Mouse (Mus musculus) lung, adult 2 months (tissue): ENCODE measurements around the gene Tmem25. TPM values are rescaled to one million over a fixed set of nuclear protein-coding genes. Genes with fewer than 3 reads are reported as not detected.

Source experiments
- DNase-seq: peaks from one replicate; pipeline ENCODE4 v3.0.0; 2022
- H3K4me1 ChIP-seq: fragments of 200-500 bp; 2 replicates; pipeline ENCODE4 v1.6.1; 2011; ENCODE audit warnings: low read length; ENCODE audit not compliant: control insufficient read depth, insufficient read depth
- H3K4me3 ChIP-seq: fragments of 200-500 bp; replicated peaks from 2 replicates; pipeline ENCODE3; 2011; ENCODE audit warnings: low read depth, mild to moderate bottlenecking, control low read depth, low read length; ENCODE audit errors: extremely low read depth
- CTCF ChIP-seq: fragments of 200-500 bp; IDR thresholded peaks from 2 replicates; pipeline ENCODE4 v1.5.1; 2011; ENCODE audit warnings: mild to moderate bottlenecking, low read length, control low read depth; ENCODE audit not compliant: insufficient read depth
- POLR2A ChIP-seq: fragments of 200-500 bp; IDR thresholded peaks from 2 replicates; pipeline ENCODE4 v1.6.1; 2011; ENCODE audit warnings: low read depth, mild to moderate bottlenecking, control low read depth, low read length, borderline replicate concordance; ENCODE audit errors: extremely low read depth
- WGBS: fragments of 180-500 bp; shearing (Covaris S2); methylation state at CpG from one replicate; pipeline ENCODE4 v1.1.7; 2018; 5-methylcytosine and 5-hydroxymethylcytosine counted together
- polyA plus RNA-seq: library from polyadenylated mRNA; depleted of rRNA; stranded (reverse); fragments of >200 nt; gene quantifications from 2 replicates; pipeline ENCODE4 v1.2.3, GENCODE M21; 2012; rRNA removed

Tmem25 gene
- polyA plus RNA-seq, result 3.7 and 5.1 TPM in 2 replicates

- Histone ChIP-seq H3K4me1 (no peaks in the 10 kb centered on the region), H3K4me3 (peak within 1 kb of the TSS; percentile 73)
- TF ChIP-seq POLR2A (peak; percentile 49; the same call in 1 of the 2 replicates), CTCF (no peak)
- DNase-seq, result peak; percentile 83
- WGBS, result 1% methylated on average over 75 of the region's 75 CpGs
Measured at GRCm38 (mm10) chr9:44799102-44799957, at the start of gene Tmem25. Gene Tmem25, minus strand, starts transcription at chr9:44799307.

- 56% methylated on average over 6 of the region's 6 CpGs for WGBS
- H3K4me1 ChIP-seq, result no peaks in the 10 kb centered on the region; the same call in 1 of the 2 replicates
- DNase-seq, result no peak
- H3K4me3 ChIP-seq, result no peak overlapping the region
- no peak for TF ChIP-seq POLR2A
- TF ChIP-seq CTCF, result no peak
Measured at GRCm38 (mm10) chr9:44847446-44847845, 48.3 kb upstream of the Tmem25 start.

GRCm38 (mm10) chr9:44841241-44841640 lies 42.1 kb upstream of the Tmem25 start:
- WGBS, result 83% methylated on average over 10 of the region's 10 CpGs
- no peaks in the 10 kb centered on the region for H3K4me1 ChIP-seq
- TF ChIP-seq CTCF (peak; percentile 45), POLR2A (no peak)
- H3K4me3 ChIP-seq, result no peak overlapping the region
- DNase-seq, result no peak

- TF ChIP-seq POLR2A (no peak), CTCF (peak; percentile 71)
- no peaks in the 10 kb centered on the region for H3K4me1 ChIP-seq
- no peak overlapping the region for H3K4me3 ChIP-seq
- DNase-seq, result peak; percentile 69
- WGBS, result 43% methylated on average over 7 of the region's 7 CpGs
Measured at GRCm38 (mm10) chr9:44836439-44836838, 37.3 kb upstream of the Tmem25 start.

GRCm38 (mm10) chr9:44832356-44832755 lies 33.2 kb upstream of the Tmem25 start:
- no peak overlapping the region for H3K4me3 ChIP-seq
- TF ChIP-seq CTCF (no peak), POLR2A (no peak)
- 55% methylated on average over 4 of the region's 4 CpGs for WGBS
- H3K4me1 ChIP-seq, result no peaks in the 10 kb centered on the region
- peak; percentile 25 for DNase-seq

- WGBS, result 75% methylated on average over 2 of the region's 2 CpGs
- no peaks in the 10 kb centered on the region for H3K4me1 ChIP-seq
- H3K4me3 ChIP-seq, result no peak overlapping the region
- no peak for TF ChIP-seq CTCF
- TF ChIP-seq POLR2A, result no peak
- DNase-seq, result no peak
Measured at GRCm38 (mm10) chr9:44830506-44830905, 31.4 kb upstream of the Tmem25 start.

GRCm38 (mm10) chr9:44828944-44829343 lies 29.8 kb upstream of the Tmem25 start:
- TF ChIP-seq POLR2A, result no peak
- TF ChIP-seq CTCF, result no peak
- no peak overlapping the region for H3K4me3 ChIP-seq
- WGBS, result 97% methylated on average over 11 of the region's 11 CpGs
- H3K4me1 ChIP-seq, result no peaks in the 10 kb centered on the region
- no peak for DNase-seq

GRCm38 (mm10) chr9:44826660-44827059 lies 27.6 kb upstream of the Tmem25 start:
- no peak for TF ChIP-seq CTCF
- TF ChIP-seq POLR2A, result no peak
- no peak for DNase-seq
- H3K4me1 ChIP-seq, result no peaks in the 10 kb centered on the region
- H3K4me3 ChIP-seq, result no peak overlapping the region
- WGBS, result 79% methylated on average over 7 of the region's 7 CpGs

- Histone ChIP-seq H3K4me3 (no peak overlapping the region), H3K4me1 (no peaks in the 10 kb centered on the region)
- 81% methylated on average over 15 of the region's 15 CpGs for WGBS
- no peak for DNase-seq
- TF ChIP-seq CTCF (no peak), POLR2A (no peak)
Measured at GRCm38 (mm10) chr9:44819920-44820827, 21.1 kb upstream of the Tmem25 start.

- Histone ChIP-seq H3K4me3 (no peak overlapping the region), H3K4me1 (no peaks in the 10 kb centered on the region)
- 83% methylated on average over 5 of the region's 5 CpGs for WGBS
- no peak for TF ChIP-seq CTCF
- TF ChIP-seq POLR2A, result no peak
- no peak for DNase-seq
Measured at GRCm38 (mm10) chr9:44817522-44817921, 18.4 kb upstream of the Tmem25 start.
